Mouse (Mus musculus): ENCODE measurements around the gene Kcnma1. TPM values are rescaled to one million over a fixed set of nuclear protein-coding genes. Genes with fewer than 3 reads are reported as not detected.

The Kcnma1 gene
- total and polyA plus RNA-seq, 3 experiments: not detected

DNA sequence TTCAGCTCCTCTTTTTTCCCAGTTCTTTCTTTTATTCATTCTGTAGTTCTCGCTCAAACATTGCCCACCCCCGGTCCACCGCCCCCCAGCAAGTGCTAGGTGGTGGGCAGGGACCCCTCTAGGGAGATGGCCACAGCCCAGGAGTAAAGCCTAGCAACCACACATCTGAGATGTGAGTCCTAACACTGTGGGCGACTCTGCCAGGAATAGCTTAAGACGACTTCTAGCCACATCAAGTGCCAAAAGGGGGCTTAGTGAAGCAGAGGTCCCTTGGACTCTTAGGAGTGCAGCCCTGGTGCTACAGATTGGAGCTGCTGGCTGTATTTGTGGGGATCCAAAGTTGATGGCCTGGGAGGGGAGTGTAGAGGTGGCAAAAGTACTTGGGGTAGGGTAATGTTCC, 11.6 kb downstream of the Kcnma1 start:
- no peak overlapping the region for H3K27ac ChIP-seq (ENCODE audit: control insufficient read depth, low read depth, low read length)
- no peak overlapping the region for H3K9ac ChIP-seq (ENCODE audit: control insufficient read depth, low read depth, low read length, poor library complexity, severe bottlenecking)
- H3K4me1 ChIP-seq (ENCODE audit: control insufficient read depth in 1 of 2, insufficient read depth in 2 of 2, low read length in 2 of 2): no peaks in the 10 kb centered on the region
- TF ChIP-seq MXI1 (IDR thresholded peaks at IDR 0.05; ENCODE audit: low read depth, low read length): no peak
- no peak for TF ChIP-seq TAL1 (IDR thresholded peaks at IDR 0.05; ENCODE audit: low read length)
- no peak for TF ChIP-seq CHD2 (IDR thresholded peaks at IDR 0.05; ENCODE audit: low read length)
- no peak for TF ChIP-seq RCOR1 (IDR thresholded peaks at IDR 0.05; ENCODE audit: low read depth, low read length)
- TF ChIP-seq KAT2A (conservative IDR thresholded peaks at IDR 0.05; ENCODE audit: low read depth, low read length): no peak
- no peak for TF ChIP-seq POLR2AphosphoS5 (IDR thresholded peaks at IDR 0.05; ENCODE audit: borderline replicate concordance, low read depth, low read length)
- no peak for TF ChIP-seq POLR2A (IDR thresholded peaks at IDR 0.05; ENCODE audit: control insufficient read depth in 1 of 2, insufficient read depth in 1 of 2, low read depth in 1 of 2, low read length in 2 of 2, poor library complexity in 1 of 2)
- TF ChIP-seq UBTF (IDR thresholded peaks at IDR 0.05; ENCODE audit: borderline replicate concordance, insufficient read depth, low read depth, low read length): no peak
- TF ChIP-seq NELFE (IDR thresholded peaks at IDR 0.05; ENCODE audit: low read depth, low read length): no peak
- no peak for TF ChIP-seq ELF1 (IDR thresholded peaks at IDR 0.05; ENCODE audit: low read depth, low read length)
- TF ChIP-seq HCFC1 (IDR thresholded peaks at IDR 0.05; ENCODE audit: low read depth, low read length): no peak
- H3K4me3 ChIP-seq (ENCODE audit: control insufficient read depth in 1 of 2, insufficient read depth in 1 of 2, low read depth in 2 of 2, low read length in 2 of 2): no peak overlapping the region
- no peak for DNase-seq (ENCODE audit: low read depth, low spot score)
- H3K9me3 ChIP-seq (replicated peaks; ENCODE audit: insufficient read depth, low read length): no peaks in the 10 kb centered on the region
- H3K27me3 ChIP-seq (ENCODE audit: control insufficient read depth in 1 of 2, insufficient read depth in 2 of 2, low read length in 2 of 2): no peaks in the 10 kb centered on the region
- no peaks in the 10 kb centered on the region for H3K79me2 ChIP-seq (ENCODE audit: control insufficient read depth, insufficient read depth, low read length, poor library complexity)
- no peaks in the 10 kb centered on the region for H3K36me3 ChIP-seq (ENCODE audit: control insufficient read depth in 1 of 2, insufficient read depth in 2 of 2, low read length in 2 of 2)

DNA sequence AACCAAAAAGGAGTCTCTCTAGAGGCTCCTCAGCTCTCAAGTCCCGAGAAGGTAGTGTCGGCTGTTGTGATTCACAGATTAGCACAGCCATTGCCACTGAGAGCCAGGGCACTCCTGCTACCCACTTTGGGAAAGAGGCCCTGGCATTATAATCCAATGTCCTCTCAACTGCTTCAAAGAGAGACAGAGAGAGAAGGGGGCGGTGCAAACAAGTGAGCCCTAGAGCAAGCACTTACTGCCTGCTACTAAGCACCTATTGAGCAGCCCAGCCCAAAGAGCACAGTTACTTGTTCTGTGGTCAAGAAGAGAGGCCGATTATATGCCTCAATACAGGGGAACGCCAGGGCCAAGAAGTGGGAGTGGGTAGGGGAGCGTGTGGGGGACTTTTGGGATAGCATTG, 16.4 kb downstream of the Kcnma1 start:
- Histone ChIP-seq H3K9me3 (replicated peaks; ENCODE audit: insufficient read depth, low read length) (no peaks in the 10 kb centered on the region), H3K27ac (ENCODE audit: control insufficient read depth, low read depth, low read length) (no peak overlapping the region), H3K4me3 (ENCODE audit: control insufficient read depth in 1 of 2, insufficient read depth in 1 of 2, low read depth in 2 of 2, low read length in 2 of 2) (no peak overlapping the region), H3K4me1 (ENCODE audit: control insufficient read depth in 1 of 2, insufficient read depth in 2 of 2, low read length in 2 of 2) (no peaks in the 10 kb centered on the region), H3K79me2 (ENCODE audit: control insufficient read depth, insufficient read depth, low read length, poor library complexity) (no peaks in the 10 kb centered on the region), H3K36me3 (ENCODE audit: control insufficient read depth in 1 of 2, insufficient read depth in 2 of 2, low read length in 2 of 2) (no peaks in the 10 kb centered on the region), H3K27me3 (ENCODE audit: control insufficient read depth in 1 of 2, insufficient read depth in 2 of 2, low read length in 2 of 2) (no peaks in the 10 kb centered on the region), H3K9ac (ENCODE audit: control insufficient read depth, low read depth, low read length, poor library complexity, severe bottlenecking) (no peak overlapping the region)
- no peak for DNase-seq (ENCODE audit: low read depth, low spot score)
- no peak for TF ChIP-seq MAZ (IDR thresholded peaks at IDR 0.05; ENCODE audit: low read depth, low read length)
- no peak for TF ChIP-seq USF2 (IDR thresholded peaks at IDR 0.05; ENCODE audit: borderline replicate concordance in 1 of 2, insufficient read depth in 1 of 2, low read depth in 1 of 2, low read length in 2 of 2)
- no peak for TF ChIP-seq ZNF384 (IDR thresholded peaks at IDR 0.05; ENCODE audit: low read depth, low read length)
- TF ChIP-seq POLR2AphosphoS5 (IDR thresholded peaks at IDR 0.05; ENCODE audit: borderline replicate concordance, low read depth, low read length): no peak
- TF ChIP-seq POLR2A (IDR thresholded peaks at IDR 0.05; ENCODE audit: control insufficient read depth in 1 of 2, insufficient read depth in 1 of 2, low read depth in 1 of 2, low read length in 2 of 2, poor library complexity in 1 of 2): no peak
- no peak for TF ChIP-seq EP300 (IDR thresholded peaks at IDR 0.05; ENCODE audit: low read depth in 1 of 2, low read length in 2 of 2)
- TF ChIP-seq NELFE (IDR thresholded peaks at IDR 0.05; ENCODE audit: low read depth, low read length): no peak
- no peak for TF ChIP-seq GATA1 (IDR thresholded peaks at IDR 0.05; ENCODE audit: low read depth, low read length)
- TF ChIP-seq JUND (IDR thresholded peaks at IDR 0.05; ENCODE audit: low read depth, low read length): no peak
- no peak for TF ChIP-seq USF1 (IDR thresholded peaks at IDR 0.05; ENCODE audit: low read depth, low read length)
- no peak for TF ChIP-seq MYC (IDR thresholded peaks at IDR 0.05; ENCODE audit: low read depth, low read length)
- no peak for TF ChIP-seq ZKSCAN1 (IDR thresholded peaks at IDR 0.05; ENCODE audit: low read depth, low read length)
- no peak for TF ChIP-seq ZC3H11A (IDR thresholded peaks at IDR 0.05; ENCODE audit: low read depth, low read length)
- TF ChIP-seq BHLHE40 (IDR thresholded peaks at IDR 0.05; ENCODE audit: borderline replicate concordance, low read depth, low read length): no peak
- no peak for TF ChIP-seq TAL1 (IDR thresholded peaks at IDR 0.05; ENCODE audit: low read length)
- no peak for TF ChIP-seq UBTF (IDR thresholded peaks at IDR 0.05; ENCODE audit: borderline replicate concordance, insufficient read depth, low read depth, low read length)
- no peak for TF ChIP-seq CTCF (IDR thresholded peaks at IDR 0.05 in 2 of 3, conservative IDR thresholded peaks at IDR 0.05 in 1 of 3; ENCODE audit: control insufficient read depth in 1 of 3, insufficient read depth in 1 of 3, low read depth in 2 of 3, low read length in 3 of 3, poor library complexity in 1 of 3, severe bottlenecking in 1 of 3)
- no peak for TF ChIP-seq MEF2A (IDR thresholded peaks at IDR 0.05; ENCODE audit: extremely low read depth, insufficient replicate concordance, low read depth, low read length, poor library complexity, severe bottlenecking)

Data from MEL (cell line).